Mouse (Mus musculus) cerebellum, adult 2 months (tissue): ENCODE measurements at regions not wholly inside any gene's neighbourhood (a gene's known extent, or its start where the extent isn't known, plus 50 kb on each side); places are given as distances from the start of the nearest gene placed in this dataset.
A peak's percentile ranks its signal among the peaks of the same experiment; 100 is the strongest.

ENCODE experiments used
- DNase-seq, 2 experiments: peaks; one replicate each; pipeline ENCODE4 v3.0.0; 2021
- H3K27ac ChIP-seq: fragments of 200-500 bp; 2 replicates; pipeline ENCODE4 v1.5.1; 2012; ENCODE audit warnings: low read length, control low read depth, inconsistent platforms; ENCODE audit not compliant: insufficient read depth
- H3K27me3 ChIP-seq: fragments of 200-500 bp; 2 replicates; pipeline ENCODE4 v1.6.1; 2012; ENCODE audit warnings: inconsistent platforms, mild to moderate bottlenecking, low read length, moderate library complexity; ENCODE audit not compliant: control insufficient read depth, insufficient read depth
- H3K4me1 ChIP-seq: fragments of 200-500 bp; 2 replicates; pipeline ENCODE4 v1.6.1; 2011; ENCODE audit warnings: low read length; ENCODE audit not compliant: control insufficient read depth, insufficient read depth
- H3K4me3 ChIP-seq: fragments of 200-500 bp; replicated peaks from 2 replicates; pipeline ENCODE3; 2011; ENCODE audit warnings: mild to moderate bottlenecking, low read depth, low read length, control low read depth; ENCODE audit not compliant: insufficient read depth
- CTCF ChIP-seq: fragments of 200-500 bp; IDR thresholded peaks from 2 replicates; pipeline ENCODE4 v1.5.1; 2011; ENCODE audit warnings: low read depth, mild to moderate bottlenecking, control low read depth, low read length, moderate library complexity, borderline replicate concordance; ENCODE audit not compliant: insufficient read depth
- POLR2A ChIP-seq: fragments of 200-500 bp; IDR thresholded peaks from 2 replicates; pipeline ENCODE4 v1.6.1; 2011; ENCODE audit warnings: low read length, control low read depth, borderline replicate concordance; ENCODE audit not compliant: insufficient read depth
- WGBS: fragments of 180-500 bp; shearing (Covaris S2); methylation state at CpG from one replicate; pipeline ENCODE4 v1.1.7; 2018; 5-methylcytosine and 5-hydroxymethylcytosine counted together

GRCm38 (mm10) chr1:176462125-176462524 is 187.0 kb upstream of the Pld5 start:
- Histone ChIP-seq H3K27me3 (no peaks in the 10 kb centered on the region), H3K4me1 (peaks cover 5% of the 10 kb centered on the region), H3K4me3 (no peak overlapping the region), H3K27ac (no peak overlapping the region)
- TF ChIP-seq POLR2A (no peak), CTCF (no peak)
- WGBS = 12% methylated on average over 5 of the region's 5 CpGs
- peak; percentile 30 to 53 for DNase-seq

- peak in 1 of 2 experiments; percentile 32 for DNase-seq
- TF ChIP-seq CTCF (no peak), POLR2A (no peak)
- H3K27ac ChIP-seq = no peak overlapping the region
- 15% methylated on average over 4 of the region's 4 CpGs for whole genome bisulfite sequencing
- no peak overlapping the region for H3K4me3 ChIP-seq
- H3K27me3 ChIP-seq = no peaks in the 10 kb centered on the region
- peaks cover 4% of the 10 kb centered on the region; the same call in 1 of the 2 replicates for H3K4me1 ChIP-seq
Observed at GRCm38 (mm10) chr1:176446735-176447134, 171.6 kb upstream of the Pld5 start.

- no peak overlapping the region for H3K27ac ChIP-seq
- DNase-seq = no peak
- no peak overlapping the region for H3K4me3 ChIP-seq
- H3K27me3 ChIP-seq = no peaks in the 10 kb centered on the region
- TF ChIP-seq POLR2A (no peak), CTCF (no peak)
- H3K4me1 ChIP-seq = peaks cover 4% of the 10 kb centered on the region; the same call in 1 of the 2 replicates
- WGBS = 96% methylated on average over 1 of the region's 1 CpGs
Observed at GRCm38 (mm10) chr1:176443712-176444111, 168.6 kb upstream of the Pld5 start.

- WGBS = 41% methylated on average over 3 of the region's 3 CpGs
- H3K27ac ChIP-seq = no peak overlapping the region
- H3K4me1 ChIP-seq = no peaks in the 10 kb centered on the region
- no peak for TF ChIP-seq CTCF
- no peak for TF ChIP-seq POLR2A
- DNase-seq = no peak
- H3K27me3 ChIP-seq = no peaks in the 10 kb centered on the region
- H3K4me3 ChIP-seq = no peak overlapping the region
Observed at GRCm38 (mm10) chr1:176440254-176440653, 165.1 kb upstream of the Pld5 start.

GRCm38 (mm10) chr1:176427835-176428234 is 152.7 kb upstream of the Pld5 start:
- 31% methylated on average over 4 of the region's 4 CpGs for WGBS
- Histone ChIP-seq H3K27ac (no peak overlapping the region), H3K4me1 (no peaks in the 10 kb centered on the region; the same call in 1 of the 2 replicates), H3K4me3 (no peak overlapping the region), H3K27me3 (no peaks in the 10 kb centered on the region; the same call in 1 of the 2 replicates)
- TF ChIP-seq POLR2A = no peak
- DNase-seq = peak in 1 of 2 experiments; percentile 11

- TF ChIP-seq CTCF = no peak
- no peak for TF ChIP-seq POLR2A
- Histone ChIP-seq H3K27ac (no peak overlapping the region), H3K4me1 (no peaks in the 10 kb centered on the region; the same call in 1 of the 2 replicates), H3K4me3 (no peak overlapping the region), H3K27me3 (no peaks in the 10 kb centered on the region; the same call in 1 of the 2 replicates)
- WGBS = 40% methylated on average over 2 of the region's 2 CpGs
- no peak for DNase-seq
Observed at GRCm38 (mm10) chr1:176427046-176427445, 151.9 kb upstream of the Pld5 start.

GRCm38 (mm10) chr1:176417251-176417650 is 142.1 kb upstream of the Pld5 start:
- Histone ChIP-seq H3K4me3 (no peak overlapping the region), H3K4me1 (no peaks in the 10 kb centered on the region), H3K27me3 (no peaks in the 10 kb centered on the region), H3K27ac (no peak overlapping the region)
- TF ChIP-seq CTCF (no peak), POLR2A (no peak)
- no peak for DNase-seq
- 84% methylated on average over 1 of the region's 1 CpGs for WGBS

- WGBS = 94% methylated on average over 3 of the region's 3 CpGs
Observed at GRCm38 (mm10) chr1:176404128-176404527, 129.0 kb upstream of the Pld5 start.

More at GRCm38 (mm10) chr1:176404128-176404527, 129.0 kb upstream of the Pld5 start:
- no peaks in the 10 kb centered on the region for H3K4me1 ChIP-seq
- no peak overlapping the region for H3K4me3 ChIP-seq
- H3K27ac ChIP-seq = no peak overlapping the region
- no peak for DNase-seq
- TF ChIP-seq POLR2A (no peak), CTCF (no peak)
- H3K27me3 ChIP-seq = no peaks in the 10 kb centered on the region
